In the genomic region with DNA sequence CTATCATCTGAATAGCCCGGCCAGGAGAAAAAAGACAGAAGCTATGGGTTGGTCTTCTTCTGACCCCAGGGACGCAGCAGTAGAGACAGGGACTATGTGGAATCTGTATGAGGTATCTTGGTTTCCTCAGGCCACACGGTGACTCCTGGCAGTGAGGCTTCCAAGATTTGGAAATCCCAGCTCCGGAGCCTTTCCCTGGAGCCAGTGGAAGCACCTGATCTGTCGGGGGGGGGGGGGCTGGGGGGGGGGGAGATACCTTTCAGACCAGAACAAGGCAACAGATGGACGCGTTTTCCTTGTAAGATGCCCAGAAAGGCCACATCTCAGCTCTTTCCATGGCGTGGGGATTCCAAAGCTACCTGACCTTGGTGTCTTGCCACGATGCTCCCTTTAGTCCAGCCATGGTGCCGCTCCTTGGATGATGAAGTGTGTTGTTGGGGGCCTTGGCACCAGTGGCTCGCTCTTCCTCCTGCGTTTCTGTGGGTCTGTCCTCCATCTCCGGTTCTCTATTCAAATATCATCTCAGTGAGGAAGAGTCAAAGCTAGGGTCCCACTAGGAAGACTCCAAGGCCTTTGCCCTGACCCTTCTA, we compare ENCODE assay signal across 13 mouse cellular contexts. TPM values are rescaled to one million over a fixed set of nuclear protein-coding genes. Genes with fewer than 3 reads are reported as not detected.
DNase-seq lines count a peak whose midpoint lies in the region; ATAC-seq lines count a peak whose summit lies in the region.
"Had no signal": no experiment of that assay in that cellular context is flagged by ENCODE, and none has a peak within 500 bp of the region (broad histone marks: within the 10 kb centered on the region; RNA-seq: fewer than 3 reads in every experiment).

No protein-coding gene starts in this region.

- 80% methylated on average over 12 of the region's 13 CpGs for WGBS in kidney, embryonic 15.5 days
- WGBS in embryonic facial prominence, embryonic 12.5 days: 85% methylated on average over 13 of the region's 13 CpGs
- WGBS in limb, embryonic 11.5 days: 87% methylated on average over 13 of the region's 13 CpGs

- no peak overlapping the region for H3K9ac ChIP-seq in kidney, embryonic 15.5 days
- 0 out of 2 replicates have a peak overlapping the region, but pooled peaks have one; percentile 34 for H3K9ac ChIP-seq in embryonic facial prominence, embryonic 12.5 days
- no peak overlapping the region for H3K9ac ChIP-seq in limb, embryonic 11.5 days (ENCODE audit: low read length)

- no peak for ATAC-seq in kidney, embryonic 15.5 days (replicated peaks; ENCODE audit: low FRiP score)
- ATAC-seq in embryonic facial prominence, embryonic 12.5 days (ENCODE audit: insufficient number of reproducible peaks, insufficient read depth, low FRiP score, low TSS enrichment): no peak
- no peak for ATAC-seq in limb, embryonic 11.5 days (ENCODE audit: insufficient number of reproducible peaks, low FRiP score, low TSS enrichment, low read depth)

- H3K9me3 ChIP-seq in kidney, embryonic 15.5 days (replicated peaks): no peaks in the 10 kb centered on the region
- H3K9me3 ChIP-seq in embryonic facial prominence, embryonic 12.5 days: no peaks in the 10 kb centered on the region
- no peaks in the 10 kb centered on the region for H3K9me3 ChIP-seq in limb, embryonic 11.5 days (ENCODE audit: control insufficient read depth, low read length)

- H3K36me3 ChIP-seq in kidney, embryonic 15.5 days: no peaks in the 10 kb centered on the region
- no peaks in the 10 kb centered on the region for H3K36me3 ChIP-seq in embryonic facial prominence, embryonic 12.5 days
- peaks cover 3% of the 10 kb centered on the region; the same call in 1 of the 2 replicates for H3K36me3 ChIP-seq in limb, embryonic 11.5 days (ENCODE audit: control insufficient read depth, insufficient read depth, low read length)

- no peak overlapping the region for H3K4me2 ChIP-seq in kidney, embryonic 15.5 days
- H3K4me2 ChIP-seq in embryonic facial prominence, embryonic 12.5 days (replicated peaks): no peak overlapping the region
- H3K4me2 ChIP-seq in limb, embryonic 11.5 days (ENCODE audit: low read depth, severe bottlenecking): no peak overlapping the region

- no peak overlapping the region for H3K4me3 ChIP-seq in kidney, embryonic 15.5 days (replicated peaks)
- no peak overlapping the region for H3K4me3 ChIP-seq in embryonic facial prominence, embryonic 12.5 days
- no peak overlapping the region for H3K4me3 ChIP-seq in limb, embryonic 11.5 days (ENCODE audit: low read depth, low read length)

- H3K27me3 ChIP-seq in kidney, embryonic 15.5 days: no peaks in the 10 kb centered on the region
- no peaks in the 10 kb centered on the region for H3K27me3 ChIP-seq in embryonic facial prominence, embryonic 12.5 days
- no peaks in the 10 kb centered on the region for H3K27me3 ChIP-seq in limb, embryonic 11.5 days (ENCODE audit: control insufficient read depth, insufficient read depth, low read length)

- peak; percentile 64 for DNase-seq in cerebellum, adult 11-12 months
- no peak for DNase-seq in cerebellum, adult 8-10 months
- DNase-seq in kidney, adult 8-10 months: no peak
- no peak for DNase-seq in limb, embryonic 11.5 days (ENCODE audit: low spot score)
- DNase-seq in adrenal gland, adult 8-10 months: no peak
- no peak for DNase-seq in spleen, postnatal 10 days (ENCODE audit: low spot score in 2 of 2)
- DNase-seq: adrenal gland, postnatal 14 days; embryo, embryonic 11 days; gastrocnemius, postnatal 14 days had no signal

- H3K27ac ChIP-seq in kidney, embryonic 15.5 days: peak overlapping the region; percentile 98
- H3K27ac ChIP-seq in embryonic facial prominence, embryonic 12.5 days: peak overlapping the region; percentile 99
- peak overlapping the region; percentile 98 for H3K27ac ChIP-seq in limb, embryonic 11.5 days (replicated peaks; ENCODE audit: low read depth, low read length)

- peaks cover 69% of the 10 kb centered on the region for H3K4me1 ChIP-seq in kidney, embryonic 15.5 days
- H3K4me1 ChIP-seq in embryonic facial prominence, embryonic 12.5 days: peaks cover 42% of the 10 kb centered on the region
- H3K4me1 ChIP-seq in limb, embryonic 11.5 days (ENCODE audit: control insufficient read depth, insufficient read depth, low read length): peaks cover 30% of the 10 kb centered on the region

RNA-seq across cellular contexts. Expression of a gene that starts 47.7 kb away (rescaled TPM):
- polyA plus RNA-seq in kidney, embryonic 15.5 days (2015; fragmentation: Nextera tagmentation; extraction: Ambion mirVana): 44.5 and 46.6 TPM in 2 replicates
- 37.8 and 38.6 TPM in 2 replicates for polyA plus RNA-seq in embryonic facial prominence, embryonic 12.5 days (2016; fragmentation: Nextera tagmentation; extraction: Ambion mirVana)
- polyA plus RNA-seq in limb, embryonic 11.5 days (2014; fragmentation: Nextera tagmentation; extraction: Ambion mirVana): 44.5 and 50.0 TPM in 2 replicates
- 10 to 100 TPM; 24.4 to 32.6 (median 28.6) TPM for total RNA-seq in adrenal gland, adult 8-10 months (2022)

RNA-seq across cellular contexts. Expression of a gene that starts 47.8 kb away (rescaled TPM):
- not detected in 2 replicates for polyA plus RNA-seq in kidney, embryonic 15.5 days (2015; fragmentation: Nextera tagmentation; extraction: Ambion mirVana)
- 0.14 and 0.33 TPM in 2 replicates for polyA plus RNA-seq in embryonic facial prominence, embryonic 12.5 days (2016; fragmentation: Nextera tagmentation; extraction: Ambion mirVana)
- 0.17 and 0.28 TPM in 2 replicates for polyA plus RNA-seq in limb, embryonic 11.5 days (2014; fragmentation: Nextera tagmentation; extraction: Ambion mirVana)
- total RNA-seq in adrenal gland, adult 8-10 months (2022): under 1 TPM in 3 of 4 experiments, not detected in 1; 0.24 to 0.92 (median 0.35) TPM
- total RNA-seq: hematopoietic stem cell, adult 5-6 weeks; monocyte, adult 5-6 weeks had no signal
